Mouse (Mus musculus): ENCODE results near the gene Gngt1. TPM values are rescaled to one million over a fixed set of nuclear protein-coding genes. Genes with fewer than 3 reads are reported as not detected.

Gngt1 gene
- polyA plus RNA-seq (2012; ENCODE audit: low replicate concordance): not detected in 2 replicates

GRCm38 (mm10) chr6:3993492-3993891 is at the start of gene Gngt1:
Gngt1 (plus strand) TSS chr6:3993792.

GRCm38 (mm10) chr6:3988750-3989149 is 4.8 kb upstream of the Gngt1 start, which contains the start of gene Tfpi2:
Tfpi2 (minus strand) TSS chr6:3988919.

DNA sequence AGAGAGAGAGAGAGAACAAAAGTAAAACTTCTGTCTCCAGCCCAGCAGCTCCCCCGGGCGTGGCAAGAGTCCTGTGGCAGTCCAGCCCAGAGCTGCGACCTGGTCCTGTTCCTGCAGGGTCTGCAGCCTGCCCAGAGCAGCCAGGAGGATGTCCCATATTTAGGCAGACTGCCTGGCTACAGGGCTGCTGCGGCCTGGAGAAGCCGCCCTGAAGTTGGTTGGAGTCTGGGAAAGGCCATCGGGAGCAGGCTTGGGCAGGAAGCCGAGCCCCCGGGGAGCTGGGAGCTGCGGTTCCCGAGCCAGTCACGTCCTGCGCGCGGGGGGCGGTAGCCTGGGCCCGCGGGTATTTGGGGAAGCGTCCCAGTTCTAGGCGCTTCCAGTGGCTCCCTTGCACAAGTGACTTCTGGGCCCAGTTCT is 10.3 kb downstream of the Gngt1 start, which contains the start of gene Gng11:
Gene Gng11, plus strand, starts transcription at position 15 of the 417 bp plus-strand sequence.

Other genes with a start within 250 kb of the Gngt1 start
- gene Calcr, start 229.1 kb upstream of the Gngt1 start, polyA plus RNA-seq (2012; ENCODE audit: low replicate concordance): not detected in 2 replicates
- not detected in 2 replicates for gene Tfpi2, start 4.9 kb upstream of the Gngt1 start, polyA plus RNA-seq (2012; ENCODE audit: low replicate concordance)
- gene Gng11, start 10.1 kb downstream of the Gngt1 start, polyA plus RNA-seq (2012; ENCODE audit: low replicate concordance): 0.72 and 1.8 TPM in 2 replicates
- gene Bet1, start 93.2 kb downstream of the Gngt1 start, polyA plus RNA-seq (2012; ENCODE audit: low replicate concordance): 5.7 and 20.2 TPM in 2 replicates

All from hematopoietic multipotent progenitor cell, adult 10-12 weeks (in vitro differentiated cells).